Mouse (Mus musculus): ENCODE results near the gene Itpk1. TPM values are rescaled to one million over a fixed set of nuclear protein-coding genes. Genes with fewer than 3 reads are reported as not detected.

The Itpk1 gene
- polyA plus RNA-seq, 1 experiment from 2014 or later: 20.5 TPM

DNA sequence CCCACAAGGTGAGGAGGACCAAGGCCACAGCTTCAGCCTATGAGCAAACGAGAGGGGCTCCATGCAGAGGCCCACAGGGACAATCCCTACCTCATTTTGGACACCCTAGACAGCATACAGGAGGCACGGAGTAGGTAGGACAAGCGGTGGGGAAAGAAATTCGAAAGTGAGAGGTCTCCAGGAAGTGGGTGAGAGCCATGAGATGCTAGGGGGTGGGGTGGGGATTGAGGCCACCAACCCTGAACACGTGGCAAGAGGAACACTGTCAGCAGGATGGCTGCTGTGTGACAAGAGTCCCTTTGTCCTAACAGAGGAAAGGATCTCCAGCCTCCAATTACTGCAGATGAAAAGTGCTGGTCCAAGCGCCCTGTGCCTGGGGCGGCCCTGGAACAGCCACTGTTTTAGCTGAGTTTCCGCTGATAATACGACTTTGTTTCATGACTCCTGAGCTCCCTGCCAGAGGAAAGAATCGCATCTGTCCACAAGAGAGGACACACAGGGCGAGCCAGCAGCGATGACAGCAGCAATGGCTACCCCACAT lies 82.4 kb downstream of the Itpk1 start:
- Histone ChIP-seq H3K9me3 (no peaks in the 10 kb centered on the region), H3K27me3 (ENCODE audit: insufficient read depth, poor library complexity, severe bottlenecking) (no peaks in the 10 kb centered on the region), H3K36me3 (0 out of 2 replicates have a peak, but pooled peaks cover 10% of the 10 kb centered on the region), H3K4me1 (replicated peaks) (peaks cover 54% of the 10 kb centered on the region), H3K27ac (peak overlapping the region; percentile 59), H3K4me3 (no peak overlapping the region)
- DNase-seq (ENCODE audit: low spot score): peak; percentile 12
- 70% methylated on average over 12 of the region's 12 CpGs for WGBS

DNA sequence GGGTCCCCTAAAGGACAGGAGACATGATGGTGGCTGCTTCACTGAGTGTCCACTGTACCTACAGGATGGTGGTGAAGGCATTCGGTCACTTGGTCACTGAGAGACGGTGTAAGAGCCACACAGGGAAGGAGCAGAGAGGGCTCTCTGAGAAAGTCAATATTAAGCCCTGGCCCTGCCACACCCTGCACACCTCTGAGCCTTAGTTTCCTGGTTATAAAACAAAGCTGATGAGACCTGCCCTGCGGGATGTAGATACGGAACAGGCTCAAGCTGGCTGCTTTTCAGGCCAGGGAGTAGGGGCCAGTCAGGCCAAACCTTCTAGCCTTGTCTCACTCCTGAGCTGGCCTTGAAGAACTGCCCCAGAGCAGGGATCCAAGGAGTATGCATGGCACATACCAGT lies 82.9 kb downstream of the Itpk1 start:
- Histone ChIP-seq H3K27me3 (ENCODE audit: insufficient read depth, poor library complexity, severe bottlenecking) (no peaks in the 10 kb centered on the region), H3K36me3 (0 out of 2 replicates have a peak, but pooled peaks cover 10% of the 10 kb centered on the region), H3K4me3 (no peak overlapping the region), H3K27ac (peak overlapping the region; percentile 59), H3K4me1 (replicated peaks) (peaks cover 55% of the 10 kb centered on the region), H3K9me3 (no peaks in the 10 kb centered on the region)
- DNase-seq (ENCODE audit: low spot score): no peak
- 92% methylated on average over 4 of the region's 4 CpGs for WGBS

DNA sequence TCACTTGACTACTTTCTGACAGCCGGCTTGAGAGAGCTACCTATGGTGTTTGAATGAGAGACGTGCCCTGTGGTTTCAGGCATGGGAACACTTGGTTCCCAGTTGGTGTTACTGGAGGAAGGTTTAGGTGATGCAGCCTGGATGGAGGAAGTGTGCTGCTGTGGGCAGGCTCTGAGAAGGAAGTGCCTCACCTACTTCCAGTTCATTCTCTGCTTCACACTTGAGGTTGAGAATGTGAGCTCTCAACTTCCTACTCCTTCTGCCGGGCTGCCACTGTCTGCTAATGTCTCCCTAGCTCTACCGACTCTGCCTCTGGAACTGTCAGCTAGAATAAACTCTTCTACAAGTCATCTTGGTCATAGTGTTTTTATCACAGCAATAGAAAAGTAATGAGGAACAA lies 83.5 kb downstream of the Itpk1 start:
- H3K27ac ChIP-seq: no peak overlapping the region
- H3K36me3 ChIP-seq: 0 out of 2 replicates have a peak, but pooled peaks cover 10% of the 10 kb centered on the region
- no peak for DNase-seq (ENCODE audit: low spot score)
- no peaks in the 10 kb centered on the region for H3K27me3 ChIP-seq (ENCODE audit: insufficient read depth, poor library complexity, severe bottlenecking)
- no peaks in the 10 kb centered on the region for H3K9me3 ChIP-seq
- H3K4me1 ChIP-seq (replicated peaks): peaks cover 57% of the 10 kb centered on the region
- 87% methylated on average over 4 of the region's 4 CpGs for WGBS
- no peak overlapping the region for H3K4me3 ChIP-seq

- DNase-seq (ENCODE audit: low spot score): no peak
- Histone ChIP-seq H3K36me3 (0 out of 2 replicates have a peak, but pooled peaks cover 10% of the 10 kb centered on the region), H3K27me3 (ENCODE audit: insufficient read depth, poor library complexity, severe bottlenecking) (no peaks in the 10 kb centered on the region), H3K4me3 (no peak overlapping the region), H3K27ac (no peak overlapping the region), H3K9me3 (no peaks in the 10 kb centered on the region), H3K4me1 (replicated peaks) (peaks cover 57% of the 10 kb centered on the region)
- 64% methylated on average over 7 of the region's 7 CpGs for WGBS
Measured at GRCm38 (mm10) chr12:102619908-102620307, 84.8 kb downstream of the Itpk1 start.

- peaks cover 49% of the 10 kb centered on the region for H3K4me1 ChIP-seq (replicated peaks)
- H3K4me3 ChIP-seq: no peak overlapping the region
- H3K27me3 ChIP-seq (ENCODE audit: insufficient read depth, poor library complexity, severe bottlenecking): no peaks in the 10 kb centered on the region
- no peaks in the 10 kb centered on the region for H3K9me3 ChIP-seq
- H3K36me3 ChIP-seq: 0 out of 2 replicates have a peak, but pooled peaks cover 10% of the 10 kb centered on the region
- H3K27ac ChIP-seq: peak overlapping the region; percentile 24; the same call in 1 of the 2 replicates
- WGBS: 74% methylated on average over 9 of the region's 9 CpGs
- DNase-seq (ENCODE audit: low spot score): no peak
Measured at GRCm38 (mm10) chr12:102618085-102618484, 86.6 kb downstream of the Itpk1 start.

- Histone ChIP-seq H3K36me3 (0 out of 2 replicates have a peak, but pooled peaks cover 9% of the 10 kb centered on the region), H3K9me3 (no peaks in the 10 kb centered on the region), H3K4me1 (replicated peaks) (peaks cover 47% of the 10 kb centered on the region), H3K4me3 (no peak overlapping the region), H3K27me3 (ENCODE audit: insufficient read depth, poor library complexity, severe bottlenecking) (no peaks in the 10 kb centered on the region), H3K27ac (peak overlapping the region; percentile 50; the same call in 1 of the 2 replicates)
- DNase-seq (ENCODE audit: low spot score): peak; percentile 29
- WGBS: 70% methylated on average over 7 of the region's 7 CpGs
Measured at GRCm38 (mm10) chr12:102616843-102617519, 87.7 kb downstream of the Itpk1 start.

DNA sequence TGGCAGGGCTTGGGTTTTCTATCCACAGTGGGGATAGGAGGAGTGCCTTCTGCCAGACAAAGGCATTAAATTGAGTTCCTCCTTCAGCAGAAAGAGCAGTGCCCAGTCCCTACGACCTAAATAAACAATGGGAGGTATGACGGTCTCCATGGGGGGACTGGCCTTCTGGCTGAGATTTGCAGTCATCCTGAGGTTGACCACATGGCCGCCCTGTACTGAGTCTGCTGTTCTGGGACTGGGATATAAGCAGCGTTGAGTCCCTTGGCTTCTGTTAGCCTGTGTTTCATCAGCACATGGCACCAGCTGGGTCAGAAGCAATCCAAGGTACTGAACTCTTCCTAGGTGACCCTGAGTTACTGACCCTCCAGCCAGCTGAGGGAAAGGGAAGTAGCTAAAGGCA lies 88.5 kb downstream of the Itpk1 start:
- no peaks in the 10 kb centered on the region for H3K27me3 ChIP-seq (ENCODE audit: insufficient read depth, poor library complexity, severe bottlenecking)
- H3K36me3 ChIP-seq: 0 out of 2 replicates have a peak, but pooled peaks cover 2% of the 10 kb centered on the region
- 67% methylated on average over 4 of the region's 4 CpGs for WGBS
- peaks cover 40% of the 10 kb centered on the region for H3K4me1 ChIP-seq (replicated peaks)
- peak overlapping the region; percentile 50 for H3K27ac ChIP-seq
- DNase-seq (ENCODE audit: low spot score): no peak
- no peak overlapping the region for H3K4me3 ChIP-seq
- no peaks in the 10 kb centered on the region for H3K9me3 ChIP-seq

- 85% methylated on average over 4 of the region's 4 CpGs for WGBS
Measured at GRCm38 (mm10) chr12:102613411-102613810, 91.3 kb downstream of the Itpk1 start.

DNA sequence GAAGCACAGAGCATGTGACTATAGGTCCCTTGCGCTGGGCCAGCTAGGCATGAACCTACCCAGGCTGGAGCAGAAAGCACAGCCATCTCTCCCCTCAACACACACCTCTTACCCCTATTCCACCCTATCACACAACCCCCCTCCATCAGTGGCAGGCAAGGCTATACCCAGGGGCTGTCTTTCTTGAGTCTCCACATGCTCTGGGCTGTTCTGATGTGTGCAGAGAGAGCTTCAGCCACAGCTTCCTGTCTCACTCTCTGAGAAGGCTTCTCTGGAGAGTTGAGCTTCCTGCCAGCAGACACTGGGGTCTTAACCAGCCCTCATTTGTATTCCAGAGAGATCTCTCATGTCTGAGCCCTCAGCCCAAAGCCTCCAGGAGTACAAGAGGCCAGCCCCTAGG lies 92.3 kb downstream of the Itpk1 start:
- DNase-seq (ENCODE audit: low spot score): no peak
- no peaks in the 10 kb centered on the region for H3K9me3 ChIP-seq
- WGBS: 90% methylated on average over 1 of the region's 1 CpGs

More at GRCm38 (mm10) chr12:102613411-102613810, 91.3 kb downstream of the Itpk1 start:
- Histone ChIP-seq H3K4me3 (no peak overlapping the region), H3K9me3 (no peaks in the 10 kb centered on the region), H3K27me3 (ENCODE audit: insufficient read depth, poor library complexity, severe bottlenecking) (no peaks in the 10 kb centered on the region), H3K4me1 (replicated peaks) (peaks cover 35% of the 10 kb centered on the region), H3K27ac (no peak overlapping the region), H3K36me3 (peaks cover 5% of the 10 kb centered on the region; the same call in 1 of the 2 replicates)
- no peak for DNase-seq (ENCODE audit: low spot score)

GRCm38 (mm10) chr12:102610927-102611326 lies 93.8 kb downstream of the Itpk1 start:
- Histone ChIP-seq H3K27me3 (ENCODE audit: insufficient read depth, poor library complexity, severe bottlenecking) (no peaks in the 10 kb centered on the region), H3K27ac (no peak overlapping the region), H3K4me3 (no peak overlapping the region), H3K9me3 (no peaks in the 10 kb centered on the region), H3K4me1 (replicated peaks) (peaks cover 25% of the 10 kb centered on the region), H3K36me3 (peaks cover 9% of the 10 kb centered on the region; the same call in 1 of the 2 replicates)
- DNase-seq (ENCODE audit: low spot score): no peak
- WGBS: 95% methylated on average over 8 of the region's 8 CpGs

More for the DNA sequence above, 92.3 kb downstream of the Itpk1 start:
- Histone ChIP-seq H3K4me3 (no peak overlapping the region), H3K36me3 (peaks cover 5% of the 10 kb centered on the region; the same call in 1 of the 2 replicates), H3K27me3 (ENCODE audit: insufficient read depth, poor library complexity, severe bottlenecking) (no peaks in the 10 kb centered on the region), H3K4me1 (replicated peaks) (peaks cover 38% of the 10 kb centered on the region), H3K27ac (peak overlapping the region; percentile 12; the same call in 1 of the 2 replicates)

DNA sequence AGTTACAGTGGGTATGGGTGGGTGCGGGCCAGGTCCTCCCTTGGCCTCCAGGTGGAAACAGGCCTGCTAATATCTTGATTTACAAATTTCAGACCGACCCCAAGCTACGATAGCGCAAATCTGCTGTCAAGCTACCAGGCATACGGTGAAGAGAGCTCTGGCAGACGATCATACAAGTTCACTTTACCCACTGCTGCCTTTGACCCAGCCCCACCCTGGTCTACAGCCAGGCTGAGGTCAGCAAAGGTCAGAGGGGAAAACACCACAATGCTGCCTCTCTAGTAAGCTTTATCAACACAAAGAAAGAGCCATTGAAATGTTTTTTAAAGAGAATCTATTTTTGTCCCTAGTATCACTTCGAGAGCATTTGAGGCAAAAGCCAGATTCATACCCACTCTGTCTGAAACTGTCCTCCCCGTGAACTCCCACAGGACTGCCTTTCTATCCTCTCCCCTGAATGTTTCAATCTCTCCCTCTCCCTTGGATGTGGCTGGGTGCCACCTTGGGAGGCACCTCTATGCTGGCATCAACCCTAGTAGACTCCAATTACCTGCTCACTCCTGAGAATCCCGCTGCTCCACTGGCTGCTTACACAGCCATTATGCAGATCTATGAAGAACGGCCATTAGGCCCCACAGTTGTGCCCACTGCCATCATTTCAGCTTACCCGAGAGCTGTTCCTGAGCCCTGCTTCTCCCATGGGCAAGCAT lies 96.8 kb downstream of the Itpk1 start:
- WGBS: 81% methylated on average over 11 of the region's 11 CpGs
- H3K36me3 ChIP-seq: peaks cover 20% of the 10 kb centered on the region; the same call in 1 of the 2 replicates

GRCm38 (mm10) chr12:102607066-102607465 lies 97.7 kb downstream of the Itpk1 start:
- DNase-seq (ENCODE audit: low spot score): no peak
- no peak overlapping the region for H3K27ac ChIP-seq
- no peak overlapping the region for H3K4me3 ChIP-seq
- no peaks in the 10 kb centered on the region for H3K27me3 ChIP-seq (ENCODE audit: insufficient read depth, poor library complexity, severe bottlenecking)
- WGBS: 88% methylated on average over 8 of the region's 8 CpGs
- H3K4me1 ChIP-seq (replicated peaks): peaks cover 23% of the 10 kb centered on the region
- H3K9me3 ChIP-seq: no peaks in the 10 kb centered on the region
- peaks cover 20% of the 10 kb centered on the region; the same call in 1 of the 2 replicates for H3K36me3 ChIP-seq

More for the DNA sequence above, 96.8 kb downstream of the Itpk1 start:
- Histone ChIP-seq H3K27me3 (ENCODE audit: insufficient read depth, poor library complexity, severe bottlenecking) (no peaks in the 10 kb centered on the region), H3K4me3 (no peak overlapping the region), H3K4me1 (replicated peaks) (peaks cover 24% of the 10 kb centered on the region), H3K9me3 (no peaks in the 10 kb centered on the region), H3K27ac (no peak overlapping the region)
- DNase-seq (ENCODE audit: low spot score): no peak

All from hindbrain, embryonic 10.5 days (tissue).